Mouse (Mus musculus) lung, embryonic 14.5 days (tissue): ENCODE data around the gene Tada2b. TPM values are rescaled to one million over a fixed set of nuclear protein-coding genes. Genes with fewer than 3 reads are reported as not detected.

Experiments used
- ATAC-seq: fragments of 200-750 bp; cut with Nextera tagmentation; 2 replicates; pipeline ENCODE4 v1.8.0; 2017; ENCODE audit warnings: mild to moderate bottlenecking, moderate TSS enrichment, moderate library complexity; ENCODE audit not compliant: insufficient read depth
- DNase-seq: peaks from one replicate; pipeline ENCODE4 v3.0.0-alpha.2; 2015
- H3K27ac ChIP-seq: fragments of 300-500 bp; sonication (generic); 2 replicates; pipeline ENCODE4 v1.5.1; 2014; ENCODE audit warnings: low read depth, mild to moderate bottlenecking, moderate library complexity
- H3K27me3 ChIP-seq: fragments of 300-500 bp; sonication (generic); 2 replicates; pipeline ENCODE4 v1.6.1; 2014; ENCODE audit warnings: low read length, control low read depth; ENCODE audit not compliant: insufficient read depth
- H3K36me3 ChIP-seq: fragments of 300-500 bp; sonication (generic); 2 replicates; pipeline ENCODE4 v1.6.1; 2014; ENCODE audit warnings: control low read depth; ENCODE audit not compliant: insufficient read depth
- H3K4me1 ChIP-seq: fragments of 300-500 bp; sonication (generic); 2 replicates; pipeline ENCODE4 v1.6.1; 2014; ENCODE audit warnings: antibody characterized with exemption, control low read depth; ENCODE audit not compliant: insufficient read depth
- H3K4me2 ChIP-seq: fragments of 300-500 bp; sonication (generic); 2 replicates; pipeline ENCODE4 v1.6.1; 2014; ENCODE audit warnings: mild to moderate bottlenecking
- H3K4me3 ChIP-seq: fragments of 300-500 bp; sonication (generic); 2 replicates; pipeline ENCODE4 v1.5.1; 2014; ENCODE audit warnings: low read depth, low read length
- H3K9ac ChIP-seq: fragments of 300-500 bp; sonication (generic); 2 replicates; pipeline ENCODE4 v1.6.1; 2014
- H3K9me3 ChIP-seq: fragments of 300-500 bp; sonication (generic); 2 replicates; pipeline ENCODE4 v1.6.1; 2016; ENCODE audit warnings: low read depth, low read length, control low read depth
- CTCF ChIP-seq: IDR thresholded peaks from 2 replicates; pipeline ENCODE4 v1.5.1; 2016; ENCODE audit warnings: antibody characterized with exemption, low read depth
- WGBS: fragments of 180-500 bp; shearing (Covaris S2); extraction: QIAGEN DNeasy Blood & Tissue Kit; methylation state at CpG from one replicate; pipeline ENCODE4 v1.1.7; 2014; 5-methylcytosine and 5-hydroxymethylcytosine counted together
- polyA plus RNA-seq: library from polyadenylated mRNA; unstranded; fragments of >200 nt; fragmentation: Nextera tagmentation; extraction: Ambion mirVana; gene quantifications from 2 replicates; pipeline ENCODE4 v1.2.1, GENCODE M21; 2014

Tada2b gene
- polyA plus RNA-seq: 2.7 and 3.5 TPM in 2 replicates

GRCm38 (mm10) chr5:36484171-36484990 is at the start of gene Tada2b, which contains the start of gene Ccdc96:
Tada2b (minus strand) TSS chr5:36484285.
Ccdc96 (plus strand) TSS chr5:36484588.
- Histone ChIP-seq H3K4me2 (peak within 1 kb of the TSS; percentile 93), H3K36me3 (no peaks in the 10 kb centered on the region), H3K27me3 (peaks cover 18% of the 10 kb centered on the region), H3K9ac (peak within 1 kb of the TSS; percentile 87), H3K9me3 (no peaks in the 10 kb centered on the region), H3K27ac (no peak within 1 kb of the TSS), H3K4me1 (peaks cover 7% of the 10 kb centered on the region), H3K4me3 (peak within 1 kb of the TSS; percentile 89)
- peak; percentile 97 for ATAC-seq
- TF ChIP-seq CTCF: peak; percentile 41
- DNase-seq: peak; percentile 99
- WGBS: under 1% methylated on average over 68 of the region's 97 CpGs

- ATAC-seq (peak; percentile 99), DNase-seq (peak; percentile 96)
- Histone ChIP-seq H3K9ac (peak overlapping the region; percentile 78), H3K27ac (peak overlapping the region; percentile 73), H3K9me3 (no peaks in the 10 kb centered on the region), H3K27me3 (no peaks in the 10 kb centered on the region), H3K4me3 (peak overlapping the region; percentile 82), H3K4me2 (peak overlapping the region; percentile 87), H3K4me1 (peaks cover 11% of the 10 kb centered on the region), H3K36me3 (no peaks in the 10 kb centered on the region)
- no peak for TF ChIP-seq CTCF
- 0% methylated on average over 28 of the region's 28 CpGs for WGBS
Observed at GRCm38 (mm10) chr5:36530129-36530751, 46.2 kb upstream of the Tada2b start.

- 3% methylated on average over 5 of the region's 5 CpGs for WGBS
- H3K4me1 ChIP-seq: peaks cover 11% of the 10 kb centered on the region
- H3K9ac ChIP-seq: peak overlapping the region; percentile 78
- H3K36me3 ChIP-seq: peaks cover under 1% of the 10 kb centered on the region; the same call in 1 of the 2 replicates
- H3K27me3 ChIP-seq: no peaks in the 10 kb centered on the region
- DNase-seq (peak; percentile 15), ATAC-seq (peak; percentile 3; the same call in 1 of the 2 replicates)
- TF ChIP-seq CTCF: no peak
- no peaks in the 10 kb centered on the region for H3K9me3 ChIP-seq
- peak overlapping the region; percentile 73; the same call in 1 of the 2 replicates for H3K27ac ChIP-seq
- H3K4me3 ChIP-seq: peak overlapping the region; percentile 82
- H3K4me2 ChIP-seq: peak overlapping the region; percentile 87
Observed at GRCm38 (mm10) chr5:36529698-36530097, 45.6 kb upstream of the Tada2b start.

DNA sequence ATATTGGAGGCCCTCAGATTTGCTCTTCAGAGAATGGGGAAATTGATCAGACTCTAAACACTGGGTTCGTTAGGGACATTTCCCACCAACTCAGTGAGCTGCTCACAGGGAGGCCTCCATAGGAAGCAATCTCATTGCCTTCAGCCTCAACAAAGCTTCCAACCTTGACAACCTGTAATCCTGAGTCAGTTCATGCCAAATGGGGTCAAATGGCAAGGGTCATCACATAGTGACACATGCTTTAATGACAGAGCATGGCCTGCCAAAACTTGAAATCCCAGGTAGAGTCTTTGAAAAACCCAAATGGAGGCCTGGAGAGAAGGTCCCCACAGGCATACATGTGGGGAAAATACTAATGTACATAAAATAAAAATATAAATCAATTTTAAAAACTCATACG is 42.8 kb upstream of the Tada2b start:
- no peaks in the 10 kb centered on the region for H3K9me3 ChIP-seq
- H3K27me3 ChIP-seq: no peaks in the 10 kb centered on the region
- WGBS: 95% methylated on average over 2 of the region's 2 CpGs
- peaks cover 22% of the 10 kb centered on the region; the same call in 1 of the 2 replicates for H3K36me3 ChIP-seq
- no peak for TF ChIP-seq CTCF
- ATAC-seq (no peak), DNase-seq (no peak)
- no peak overlapping the region for H3K4me3 ChIP-seq
- peaks cover 11% of the 10 kb centered on the region for H3K4me1 ChIP-seq
- H3K27ac ChIP-seq: no peak overlapping the region
- H3K4me2 ChIP-seq: no peak overlapping the region
- no peak overlapping the region for H3K9ac ChIP-seq

GRCm38 (mm10) chr5:36526274-36526673 is 42.2 kb upstream of the Tada2b start:
- ATAC-seq (no peak), DNase-seq (peak; percentile 7)
- Histone ChIP-seq H3K27me3 (no peaks in the 10 kb centered on the region), H3K4me1 (peaks cover 11% of the 10 kb centered on the region), H3K9me3 (no peaks in the 10 kb centered on the region), H3K4me3 (no peak overlapping the region), H3K27ac (no peak overlapping the region), H3K4me2 (no peak overlapping the region), H3K9ac (no peak overlapping the region), H3K36me3 (peaks cover 28% of the 10 kb centered on the region; the same call in 1 of the 2 replicates)
- TF ChIP-seq CTCF: peak; percentile 53
- 74% methylated on average over 5 of the region's 5 CpGs for WGBS

DNA sequence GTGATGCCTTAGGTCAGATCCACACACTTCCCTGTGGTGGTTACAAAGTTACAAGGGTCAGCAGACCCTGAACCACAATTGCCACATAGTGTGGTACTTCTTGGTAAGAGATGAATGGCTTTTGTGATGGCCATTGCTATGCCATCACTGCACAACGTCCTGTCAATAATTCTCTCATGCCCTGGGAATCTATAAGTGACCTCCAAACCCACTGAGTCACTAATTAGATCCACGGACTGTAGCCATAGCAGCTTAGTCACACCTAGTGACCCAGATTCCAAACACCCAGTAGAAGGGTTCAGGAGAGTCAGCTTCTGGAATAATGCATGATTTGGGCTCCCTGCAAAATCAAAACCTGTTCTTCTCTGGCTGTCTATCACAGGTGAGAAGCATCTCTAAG is 41.1 kb upstream of the Tada2b start:
- no peak for TF ChIP-seq CTCF
- Histone ChIP-seq H3K9ac (no peak overlapping the region), H3K36me3 (peaks cover 33% of the 10 kb centered on the region; the same call in 1 of the 2 replicates), H3K27ac (no peak overlapping the region), H3K9me3 (no peaks in the 10 kb centered on the region), H3K27me3 (no peaks in the 10 kb centered on the region), H3K4me1 (peaks cover 11% of the 10 kb centered on the region), H3K4me2 (no peak overlapping the region), H3K4me3 (no peak overlapping the region)
- ATAC-seq: no peak
- WGBS: 75% methylated on average over 2 of the region's 2 CpGs
- no peak for DNase-seq

DNA sequence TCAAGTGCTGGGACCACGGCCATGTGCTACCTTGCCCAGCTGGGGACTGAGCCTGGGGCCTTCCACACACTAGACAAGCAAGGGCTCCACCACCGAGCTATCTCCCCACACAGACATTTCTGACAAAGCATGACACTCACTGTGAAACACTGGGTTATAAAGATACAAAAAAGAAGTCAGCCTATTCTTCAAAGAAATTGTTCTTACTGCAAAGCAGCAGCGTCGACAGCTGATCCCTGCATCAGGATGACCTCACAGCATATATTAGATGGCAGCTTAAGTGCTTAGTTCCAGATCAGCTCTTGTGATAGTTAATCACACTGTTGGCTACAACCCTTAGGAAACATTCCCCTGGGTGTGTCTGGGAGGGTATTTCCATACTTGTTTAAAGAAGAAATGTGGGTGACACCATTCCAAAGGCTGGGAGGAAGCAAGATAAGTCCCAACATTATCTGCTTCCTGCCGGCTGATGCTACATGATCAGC is 39.2 kb upstream of the Tada2b start:
- DNase-seq (no peak), ATAC-seq (no peak)
- Histone ChIP-seq H3K9me3 (no peaks in the 10 kb centered on the region), H3K27me3 (no peaks in the 10 kb centered on the region), H3K9ac (no peak overlapping the region), H3K4me3 (no peak overlapping the region), H3K27ac (no peak overlapping the region), H3K36me3 (peaks cover 51% of the 10 kb centered on the region; the same call in 1 of the 2 replicates), H3K4me2 (no peak overlapping the region), H3K4me1 (no peaks in the 10 kb centered on the region)
- WGBS: 69% methylated on average over 5 of the region's 5 CpGs
- no peak for TF ChIP-seq CTCF
